Comparison of ENCODE assay signal across 14 mouse cellular contexts in the genomic region with DNA sequence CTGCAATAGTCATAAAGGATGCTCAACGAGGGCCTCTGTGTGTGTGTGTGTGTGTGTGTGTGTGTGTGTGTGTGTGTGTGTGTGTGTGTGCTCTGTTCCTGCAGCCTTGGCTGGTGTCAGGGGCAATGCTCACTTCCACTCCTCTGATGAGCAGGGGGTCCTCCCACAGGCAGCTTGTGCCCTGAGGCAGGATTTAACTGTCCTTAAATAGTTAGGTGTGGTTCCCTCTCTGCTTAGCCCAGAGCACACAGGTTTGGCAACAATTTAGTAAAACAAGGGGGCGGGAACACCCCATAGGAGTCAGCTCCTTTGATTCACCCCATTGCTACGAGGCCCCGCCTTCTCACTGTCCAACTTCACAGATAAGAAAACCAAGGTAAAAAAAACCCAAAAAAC.
DNase-seq lines count a peak whose midpoint lies in the region; ATAC-seq lines count a peak whose summit lies in the region.
"Had no signal": no experiment of that assay in that cellular context is flagged by ENCODE, and none has a peak within 500 bp of the region (broad histone marks: within the 10 kb centered on the region; RNA-seq: fewer than 3 reads in every experiment).

No protein-coding gene starts in this region.

- no peaks in the 10 kb centered on the region for H3K9me3 ChIP-seq in forebrain, embryonic 10.5 days
- H3K9me3 ChIP-seq in forebrain, embryonic 11.5 days (ENCODE audit: control insufficient read depth, low read length), result no peaks in the 10 kb centered on the region
- H3K9me3 ChIP-seq in forebrain, embryonic 14.5 days (replicated peaks; ENCODE audit: control insufficient read depth, low read length), result no peaks in the 10 kb centered on the region
- no peaks in the 10 kb centered on the region for H3K9me3 ChIP-seq in hindbrain, embryonic 16.5 days (ENCODE audit: control insufficient read depth, low read length)

- DNase-seq in forebrain, embryonic 10.5 days (ENCODE audit: extremely low spot score, low spot score), result no peak
- DNase-seq in forebrain, embryonic 11.5 days (ENCODE audit: low spot score), result no peak
- DNase-seq in ES-CJ7 (ENCODE audit: low read depth, low spot score), result peak; percentile 50
- DNase-seq in forebrain, embryonic 14.5 days (ENCODE audit: low spot score), result peak; percentile 34
- no peak for DNase-seq in right cerebral cortex, postnatal 36 days (ENCODE audit: low spot score in 2 of 2)
- no peak for DNase-seq in urinary bladder, adult 18-20 months (ENCODE audit: low spot score in 2 of 2)
- no peak for DNase-seq in right cerebral cortex, postnatal 10 days (ENCODE audit: low spot score in 2 of 2)
- DNase-seq: heart, postnatal 14 days; kidney, adult 9 months; liver; lung, adult 18-20 months; thymus, postnatal 36 days had no signal

- no peak overlapping the region for H3K4me3 ChIP-seq in forebrain, embryonic 10.5 days
- no peak overlapping the region for H3K4me3 ChIP-seq in forebrain, embryonic 11.5 days (ENCODE audit: low read depth, low read length)
- no peak overlapping the region for H3K4me3 ChIP-seq in forebrain, embryonic 14.5 days (ENCODE audit: low read depth, low read length)
- H3K4me3 ChIP-seq in hindbrain, embryonic 16.5 days (ENCODE audit: low read length), result no peak overlapping the region

- no peak overlapping the region for H3K4me2 ChIP-seq in forebrain, embryonic 11.5 days (ENCODE audit: low read depth, low read length, severe bottlenecking)
- H3K4me2 ChIP-seq in forebrain, embryonic 14.5 days (ENCODE audit: low read length), result no peak overlapping the region
- H3K4me2 ChIP-seq in hindbrain, embryonic 16.5 days (ENCODE audit: low read length), result no peak overlapping the region
- H3K4me2 ChIP-seq: heart, embryonic 11.5 days had no signal

- no peaks in the 10 kb centered on the region for H3K27me3 ChIP-seq in forebrain, embryonic 10.5 days (ENCODE audit: poor library complexity, severe bottlenecking)
- H3K27me3 ChIP-seq in forebrain, embryonic 11.5 days (ENCODE audit: control insufficient read depth, insufficient read depth, low read length), result no peaks in the 10 kb centered on the region
- no peaks in the 10 kb centered on the region for H3K27me3 ChIP-seq in forebrain, embryonic 14.5 days (replicated peaks; ENCODE audit: control insufficient read depth, insufficient read depth, low read length)
- no peaks in the 10 kb centered on the region for H3K27me3 ChIP-seq in hindbrain, embryonic 16.5 days (replicated peaks; ENCODE audit: control insufficient read depth, insufficient read depth, low read length)

- H3K4me1 ChIP-seq in forebrain, embryonic 10.5 days, result peaks cover 18% of the 10 kb centered on the region
- no peaks in the 10 kb centered on the region; the same call in 1 of the 2 replicates for H3K4me1 ChIP-seq in forebrain, embryonic 11.5 days (replicated peaks; ENCODE audit: control insufficient read depth, insufficient read depth, low read length)
- peaks cover 38% of the 10 kb centered on the region for H3K4me1 ChIP-seq in forebrain, embryonic 14.5 days (ENCODE audit: control insufficient read depth, insufficient read depth, low read length)
- H3K4me1 ChIP-seq in hindbrain, embryonic 16.5 days (ENCODE audit: control insufficient read depth, insufficient read depth, low read depth, low read length), result peaks cover 36% of the 10 kb centered on the region

- no peaks in the 10 kb centered on the region for H3K36me3 ChIP-seq in forebrain, embryonic 10.5 days (replicated peaks)
- no peaks in the 10 kb centered on the region for H3K36me3 ChIP-seq in forebrain, embryonic 11.5 days (ENCODE audit: control insufficient read depth, insufficient read depth, low read length)
- no peaks in the 10 kb centered on the region for H3K36me3 ChIP-seq in forebrain, embryonic 14.5 days (ENCODE audit: control insufficient read depth, insufficient read depth, low read length)
- no peaks in the 10 kb centered on the region for H3K36me3 ChIP-seq in hindbrain, embryonic 16.5 days (ENCODE audit: control insufficient read depth, insufficient read depth, low read length)

- H3K27ac ChIP-seq in forebrain, embryonic 10.5 days, result peak overlapping the region; percentile 48; the same call in 1 of the 2 replicates
- H3K27ac ChIP-seq in forebrain, embryonic 11.5 days (ENCODE audit: low read depth, low read length), result no peak overlapping the region
- H3K27ac ChIP-seq in forebrain, embryonic 14.5 days (ENCODE audit: low read depth, low read length), result peak overlapping the region; percentile 94
- H3K27ac ChIP-seq in hindbrain, embryonic 16.5 days (ENCODE audit: low read depth, low read length), result peak overlapping the region; percentile 74

- WGBS in forebrain, embryonic 10.5 days, result 81% methylated on average over 4 of the region's 4 CpGs
- WGBS in forebrain, embryonic 11.5 days, result 61% methylated on average over 4 of the region's 4 CpGs
- WGBS in forebrain, embryonic 14.5 days, result 62% methylated on average over 4 of the region's 4 CpGs
- WGBS in hindbrain, embryonic 16.5 days, result 60% methylated on average over 4 of the region's 4 CpGs

- H3K9ac ChIP-seq in forebrain, embryonic 11.5 days (ENCODE audit: low read length), result no peak overlapping the region
- peak overlapping the region; percentile 25; the same call in 1 of the 2 replicates for H3K9ac ChIP-seq in forebrain, embryonic 14.5 days (ENCODE audit: low read length)
- H3K9ac ChIP-seq in hindbrain, embryonic 16.5 days (ENCODE audit: low read depth, low read length), result no peak overlapping the region

- ATAC-seq in forebrain, embryonic 11.5 days (replicated peaks; ENCODE audit: low FRiP score), result no peak
- ATAC-seq in forebrain, embryonic 14.5 days, result no peak
- ATAC-seq in hindbrain, embryonic 16.5 days, result no peak

Comparison
In these comparisons a context has a peak if more than half of its experiments do, and no peak if none do; other contexts are left out.
1. DNase-seq: peak in ES-CJ7 (single experiment) and forebrain, embryonic 14.5 days (single experiment); none in forebrain, embryonic 10.5 days (single experiment), forebrain, embryonic 11.5 days (single experiment), right cerebral cortex, postnatal 36 days (0 of 2), urinary bladder, adult 18-20 months (0 of 2) and right cerebral cortex, postnatal 10 days (0 of 2).